Mouse (Mus musculus) kidney, postnatal 36 days (tissue): ENCODE data around the gene Efcab7.

Experiments
- DNase-seq, 2 experiments: peaks; one replicate each; pipeline ENCODE4 v3.0.0; 2021 to 2022; ENCODE audit warnings: mixed read lengths in 2 of 2

Gene Efcab7

GRCm38 (mm10) chr4:99945011-99945410 lies 116.0 kb downstream of the Efcab7 start:
- no peak for DNase-seq

GRCm38 (mm10) chr4:99946516-99946915 lies 117.5 kb downstream of the Efcab7 start:
- no peak for DNase-seq

- no peak for DNase-seq
Measured at GRCm38 (mm10) chr4:99947192-99947591, 118.2 kb downstream of the Efcab7 start.

GRCm38 (mm10) chr4:99947896-99948295 lies 118.9 kb downstream of the Efcab7 start:
- DNase-seq = no peak

- no peak for DNase-seq
Measured at GRCm38 (mm10) chr4:99953904-99954303, 124.9 kb downstream of the Efcab7 start.

- no peak for DNase-seq
Measured at GRCm38 (mm10) chr4:99955396-99955795, 126.4 kb downstream of the Efcab7 start.

GRCm38 (mm10) chr4:99957186-99957585 lies 128.2 kb downstream of the Efcab7 start:
- DNase-seq = no peak

- DNase-seq = no peak
Measured at GRCm38 (mm10) chr4:99958084-99958815, 129.3 kb downstream of the Efcab7 start.

GRCm38 (mm10) chr4:99959308-99959707 lies 130.3 kb downstream of the Efcab7 start:
- no peak for DNase-seq
